Mouse (Mus musculus) liver, postnatal 0 days (tissue): ENCODE data around the gene Rasgef1b. TPM values are rescaled to one million over a fixed set of nuclear protein-coding genes. Genes with fewer than 3 reads are reported as not detected.

Source experiments
- ATAC-seq: fragments of 200-750 bp; cut with Nextera tagmentation; 2 replicates; pipeline ENCODE4 v1.8.0; 2017; ENCODE audit warnings: mild to moderate bottlenecking, moderate library complexity
- DNase-seq: peaks from one replicate; pipeline ENCODE4 v3.0.0-alpha.2; 2016
- H3K27ac ChIP-seq: fragments of 300-500 bp; sonication (generic); 2 replicates; pipeline ENCODE4 v1.5.1; 2014; ENCODE audit warnings: antibody characterized with exemption, moderate library complexity, mild to moderate bottlenecking, low read depth
- H3K27me3 ChIP-seq: fragments of 300-500 bp; sonication (generic); 2 replicates; pipeline ENCODE4 v1.6.1; 2014; ENCODE audit warnings: low read length, control low read depth, mixed read lengths; ENCODE audit not compliant: insufficient read depth
- H3K36me3 ChIP-seq: fragments of 300-500 bp; sonication (generic); replicated peaks from 2 replicates; pipeline ENCODE4 v1.6.1; 2014; ENCODE audit warnings: mild to moderate bottlenecking, control low read depth, low read length, moderate library complexity, mixed read lengths; ENCODE audit not compliant: insufficient read depth
- H3K4me1 ChIP-seq: fragments of 300-500 bp; sonication (generic); 2 replicates; pipeline ENCODE4 v1.6.1; 2014; ENCODE audit warnings: antibody characterized with exemption, mild to moderate bottlenecking, control low read depth; ENCODE audit not compliant: insufficient read depth
- H3K4me2 ChIP-seq: fragments of 300-500 bp; sonication (generic); 2 replicates; pipeline ENCODE4 v1.6.1; 2014; ENCODE audit warnings: low read depth, mild to moderate bottlenecking, low read length, moderate library complexity, mixed read lengths
- H3K4me3 ChIP-seq: fragments of 300-500 bp; sonication (generic); 2 replicates; pipeline ENCODE4 v1.5.1; 2014; ENCODE audit warnings: low read depth, low read length
- H3K9ac ChIP-seq: fragments of 300-500 bp; sonication (generic); replicated peaks from 2 replicates; pipeline ENCODE4 v1.6.1; 2014; ENCODE audit warnings: mild to moderate bottlenecking, moderate library complexity
- H3K9me3 ChIP-seq: fragments of 300-500 bp; sonication (generic); 2 replicates; pipeline ENCODE4 v1.6.1; 2016; ENCODE audit warnings: mild to moderate bottlenecking, control low read depth, low read length, mixed read lengths
- CTCF ChIP-seq: sonication (generic); IDR thresholded peaks from 2 replicates; pipeline ENCODE4 v1.5.1; 2016; ENCODE audit warnings: antibody characterized with exemption, low read depth
- EP300 ChIP-seq: IDR thresholded peaks from 2 replicates; pipeline ENCODE4 v1.6.1; 2016; ENCODE audit warnings: antibody characterized with exemption, low read depth, mild to moderate bottlenecking
- WGBS: fragments of 180-500 bp; shearing (Covaris S2); extraction: QIAGEN DNeasy Blood & Tissue Kit; methylation state at CpG from one replicate; pipeline ENCODE4 v1.1.7; 2014; ENCODE audit not compliant: insufficient replicate concordance; 5-methylcytosine and 5-hydroxymethylcytosine counted together
- polyA plus RNA-seq: library from polyadenylated mRNA; unstranded; fragments of >200 nt; fragmentation: Nextera tagmentation; extraction: Ambion mirVana; gene quantifications from 2 replicates; pipeline ENCODE4 v1.2.1, GENCODE M21; 2015

Gene Rasgef1b
- polyA plus RNA-seq, 1 experiment from 2014 or later, result 11.8 TPM

DNA sequence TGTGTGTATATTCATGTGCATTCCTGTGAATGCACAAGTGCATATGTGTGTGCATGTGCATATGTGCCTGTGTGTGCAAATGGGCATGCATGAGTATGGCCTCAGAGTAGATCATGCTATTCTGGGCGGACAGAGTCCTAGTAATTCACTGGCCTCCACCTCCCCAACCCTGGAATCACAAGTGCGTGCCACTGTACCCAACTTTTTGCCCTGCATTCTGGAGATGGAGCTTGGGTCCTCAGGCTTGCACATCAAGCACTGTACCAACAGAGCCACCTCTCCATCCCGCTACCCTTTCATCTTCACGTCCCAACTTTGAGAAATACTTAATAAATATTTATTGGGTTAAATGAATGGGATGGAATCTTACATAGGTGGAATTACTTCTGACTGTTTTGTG is 138.3 kb downstream of the Rasgef1b start:
- TF ChIP-seq EP300 (no peak), CTCF (no peak)
- no peaks in the 10 kb centered on the region for H3K4me1 ChIP-seq
- no peak for DNase-seq
- no peak overlapping the region for H3K4me2 ChIP-seq
- 0 out of 2 replicates have a peak, but pooled peaks cover 2% of the 10 kb centered on the region for H3K9me3 ChIP-seq
- H3K36me3 ChIP-seq, result no peaks in the 10 kb centered on the region
- ATAC-seq, result no peak
- no peak overlapping the region for H3K27ac ChIP-seq
- H3K4me3 ChIP-seq, result no peak overlapping the region
- no peaks in the 10 kb centered on the region for H3K27me3 ChIP-seq
- WGBS, result 90% methylated on average over 4 of the region's 4 CpGs
- no peak overlapping the region for H3K9ac ChIP-seq

DNA sequence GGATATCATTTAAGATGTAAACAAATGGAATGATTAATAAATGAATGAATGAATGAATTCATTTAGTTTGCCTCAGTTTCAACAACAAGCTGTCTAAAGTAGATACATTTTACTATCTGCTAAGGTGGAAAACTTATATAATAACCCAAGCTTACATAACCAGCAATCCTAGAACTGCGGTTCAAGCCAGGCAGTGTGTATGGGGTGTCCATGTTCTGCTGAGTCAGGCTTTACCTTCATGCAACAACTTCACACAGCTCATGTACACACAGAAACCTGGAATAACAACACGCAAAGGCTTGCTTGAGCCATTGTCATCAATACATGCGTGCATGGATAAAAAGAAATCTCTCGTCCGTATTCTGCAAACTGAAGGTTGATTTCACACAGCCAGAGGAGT is 140.9 kb downstream of the Rasgef1b start:
- no peak overlapping the region for H3K4me2 ChIP-seq
- DNase-seq (no peak), ATAC-seq (no peak)
- H3K27ac ChIP-seq, result no peak overlapping the region
- H3K4me1 ChIP-seq, result no peaks in the 10 kb centered on the region
- H3K9me3 ChIP-seq, result no peaks in the 10 kb centered on the region
- no peak overlapping the region for H3K4me3 ChIP-seq
- no peaks in the 10 kb centered on the region for H3K36me3 ChIP-seq
- no peaks in the 10 kb centered on the region for H3K27me3 ChIP-seq
- 83% methylated on average over 5 of the region's 5 CpGs for WGBS
- TF ChIP-seq CTCF (no peak), EP300 (no peak)
- H3K9ac ChIP-seq, result no peak overlapping the region

DNA sequence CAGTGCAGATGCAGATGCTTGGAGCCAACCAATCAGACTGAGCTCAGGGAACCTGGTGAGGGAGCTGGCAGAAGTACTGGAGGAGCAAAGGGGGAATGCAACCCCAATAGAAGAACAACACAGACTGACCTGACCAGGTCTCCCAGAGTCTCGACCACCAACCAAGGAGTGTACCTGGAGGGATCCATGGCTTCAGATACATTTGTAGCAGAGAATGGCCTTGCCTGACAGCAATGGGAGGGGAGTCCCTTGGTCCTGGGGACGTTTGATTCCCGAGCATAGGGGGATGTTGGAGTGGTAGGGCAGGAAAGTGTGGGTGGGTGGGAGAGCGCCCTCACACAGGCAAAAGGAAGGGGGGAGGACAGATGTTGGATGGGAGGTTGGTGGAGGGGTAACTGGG is 141.3 kb downstream of the Rasgef1b start:
- DNase-seq (no peak), ATAC-seq (no peak)
- TF ChIP-seq EP300, result no peak
- TF ChIP-seq CTCF, result no peak
- no peaks in the 10 kb centered on the region for H3K27me3 ChIP-seq
- H3K36me3 ChIP-seq, result no peaks in the 10 kb centered on the region
- no peaks in the 10 kb centered on the region for H3K9me3 ChIP-seq
- no peak overlapping the region for H3K4me3 ChIP-seq
- WGBS, result 59% methylated on average over 4 of the region's 4 CpGs
- H3K27ac ChIP-seq, result no peak overlapping the region
- no peak overlapping the region for H3K9ac ChIP-seq
- no peak overlapping the region for H3K4me2 ChIP-seq
- H3K4me1 ChIP-seq, result no peaks in the 10 kb centered on the region

DNA sequence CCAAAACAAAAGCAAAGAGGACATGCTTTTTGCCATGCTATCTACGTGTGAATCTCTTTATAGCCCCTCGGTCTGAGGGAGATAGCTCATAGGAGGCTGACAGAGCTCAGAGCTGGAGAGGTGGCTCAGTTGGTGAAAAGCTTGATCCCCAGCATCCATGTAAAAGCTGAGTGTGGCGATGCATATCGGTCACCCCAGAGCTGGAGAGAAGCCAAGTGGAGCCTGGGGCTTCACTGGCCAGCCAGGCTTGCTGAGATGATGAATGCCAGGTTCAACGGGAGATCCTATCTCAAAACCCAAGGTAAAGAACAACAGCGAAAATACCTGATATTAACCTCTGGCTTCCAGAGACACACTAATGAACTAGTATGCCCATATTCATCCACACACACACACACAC is 142.6 kb downstream of the Rasgef1b start:
- no peak overlapping the region for H3K27ac ChIP-seq
- no peaks in the 10 kb centered on the region for H3K9me3 ChIP-seq
- no peak for DNase-seq
- no peak for ATAC-seq
- WGBS, result 79% methylated on average over 6 of the region's 6 CpGs
- no peak overlapping the region for H3K4me2 ChIP-seq
- no peaks in the 10 kb centered on the region for H3K36me3 ChIP-seq
- no peak overlapping the region for H3K9ac ChIP-seq
- no peak overlapping the region for H3K4me3 ChIP-seq
- no peak for TF ChIP-seq CTCF
- no peak for TF ChIP-seq EP300
- H3K27me3 ChIP-seq, result no peaks in the 10 kb centered on the region
- H3K4me1 ChIP-seq, result no peaks in the 10 kb centered on the region

DNA sequence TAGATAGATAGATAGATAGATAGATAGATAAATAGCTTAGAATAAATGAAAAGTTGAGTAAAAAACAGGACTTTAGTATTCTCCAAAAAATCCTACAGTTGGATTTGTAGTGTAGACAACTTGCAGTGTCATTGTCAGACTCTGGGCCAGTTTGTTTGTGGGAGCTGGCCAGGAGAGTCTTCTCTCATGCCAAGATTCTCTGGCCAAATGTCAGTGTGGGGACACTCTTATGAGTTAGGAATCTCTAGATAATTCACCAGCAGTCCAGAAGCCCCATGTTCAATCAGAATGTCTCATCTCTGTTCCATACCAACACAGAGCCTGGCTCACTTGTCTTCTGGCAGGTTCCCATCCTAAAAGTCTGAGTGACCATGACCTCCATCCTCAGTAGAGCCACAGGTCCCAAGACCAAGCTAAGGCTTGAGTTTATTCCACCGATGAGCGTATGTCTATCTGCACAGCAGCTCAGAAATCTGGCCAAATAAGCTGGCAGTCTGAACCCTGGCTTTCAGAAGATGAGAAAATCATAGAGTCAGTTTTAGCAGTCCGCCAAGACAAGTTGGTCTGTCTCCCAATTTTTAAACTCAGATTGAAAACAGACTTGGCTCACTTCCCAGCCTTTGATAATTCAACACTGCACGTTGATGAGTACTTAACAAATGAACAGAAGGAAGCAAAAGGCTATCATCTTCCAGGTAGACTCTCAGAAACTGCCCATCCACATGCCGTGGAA is 143.5 kb downstream of the Rasgef1b start:
- Histone ChIP-seq H3K4me2 (no peak overlapping the region), H3K9me3 (no peaks in the 10 kb centered on the region), H3K27me3 (no peaks in the 10 kb centered on the region), H3K4me1 (no peaks in the 10 kb centered on the region), H3K9ac (no peak overlapping the region), H3K27ac (no peak overlapping the region), H3K36me3 (no peaks in the 10 kb centered on the region), H3K4me3 (no peak overlapping the region)
- 82% methylated on average over 5 of the region's 5 CpGs for WGBS
- ATAC-seq (no peak), DNase-seq (no peak)
- TF ChIP-seq EP300, result no peak
- TF ChIP-seq CTCF, result no peak

DNA sequence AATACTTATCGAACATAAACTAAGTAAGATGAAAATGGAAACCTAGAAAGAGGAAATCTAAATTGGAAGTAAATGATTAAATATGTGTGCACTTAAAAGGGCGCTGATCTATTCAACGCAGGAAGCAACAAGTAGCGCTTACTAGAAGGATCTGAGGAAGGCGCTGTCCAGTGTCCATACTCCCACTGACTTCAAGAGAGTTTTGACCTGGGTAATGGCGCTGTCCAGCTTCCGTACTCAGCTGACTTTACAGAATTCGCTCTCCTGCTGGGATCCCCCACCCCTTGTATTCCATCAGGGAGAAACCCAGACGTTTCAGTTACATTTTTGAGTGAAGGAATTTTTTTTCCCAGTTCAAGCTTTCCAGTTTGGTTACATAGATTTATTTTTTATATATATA is 144.6 kb downstream of the Rasgef1b start:
- DNase-seq (no peak), ATAC-seq (no peak)
- 78% methylated on average over 9 of the region's 9 CpGs for WGBS
- Histone ChIP-seq H3K27me3 (no peaks in the 10 kb centered on the region), H3K4me1 (no peaks in the 10 kb centered on the region), H3K9me3 (no peaks in the 10 kb centered on the region), H3K4me2 (no peak overlapping the region), H3K36me3 (no peaks in the 10 kb centered on the region), H3K4me3 (no peak overlapping the region), H3K27ac (no peak overlapping the region), H3K9ac (no peak overlapping the region)
- TF ChIP-seq EP300 (no peak), CTCF (no peak)
